Mouse (Mus musculus) embryonic facial prominence, embryonic 15.5 days (tissue): ENCODE results near the gene Tulp2. TPM values are rescaled to one million over a fixed set of nuclear protein-coding genes. Genes with fewer than 3 reads are reported as not detected.
"Not testable (repeated sequence)": the region's sequence is repeated elsewhere in the genome, so short reads cannot be mapped to it uniquely, and the experiment has no call there.

Experiments
- ATAC-seq: fragments of 200-750 bp; cut with Nextera tagmentation; 2 replicates; pipeline ENCODE4 v1.8.0; 2017; ENCODE audit warnings: low read depth, moderate TSS enrichment; ENCODE audit not compliant: insufficient number of reproducible peaks, low FRiP score, low TSS enrichment
- H3K27ac ChIP-seq: fragments of 300-500 bp; sonication (generic); replicated peaks from 2 replicates; pipeline ENCODE4 v1.5.1; 2015; ENCODE audit warnings: mild to moderate bottlenecking, inconsistent platforms
- H3K27me3 ChIP-seq: fragments of 300-500 bp; sonication (generic); 2 replicates; pipeline ENCODE4 v1.6.1; 2015; ENCODE audit warnings: inconsistent platforms
- H3K36me3 ChIP-seq: fragments of 300-500 bp; sonication (generic); 2 replicates; pipeline ENCODE4 v1.6.1; 2015; ENCODE audit warnings: mild to moderate bottlenecking, inconsistent platforms
- H3K4me1 ChIP-seq: fragments of 300-500 bp; sonication (generic); 2 replicates; pipeline ENCODE4 v1.6.1; 2015; ENCODE audit warnings: inconsistent platforms
- H3K4me2 ChIP-seq: fragments of 300-500 bp; sonication (generic); replicated peaks from 2 replicates; pipeline ENCODE4 v1.6.1; 2015; ENCODE audit warnings: mild to moderate bottlenecking, inconsistent platforms
- H3K4me3 ChIP-seq: fragments of 300-500 bp; sonication (generic); replicated peaks from 2 replicates; pipeline ENCODE4 v1.5.1; 2015; ENCODE audit warnings: mild to moderate bottlenecking, inconsistent platforms
- H3K9ac ChIP-seq: fragments of 300-500 bp; sonication (generic); 2 replicates; pipeline ENCODE4 v1.6.1; 2015; ENCODE audit warnings: inconsistent platforms
- H3K9me3 ChIP-seq: fragments of 300-500 bp; sonication (generic); replicated peaks from 2 replicates; pipeline ENCODE4 v1.6.1; 2016; ENCODE audit warnings: inconsistent platforms
- WGBS: fragments of 180-500 bp; shearing (Covaris S2); methylation state at CpG from one replicate; pipeline ENCODE4 v1.1.7; 2015; 5-methylcytosine and 5-hydroxymethylcytosine counted together
- polyA plus RNA-seq: library from polyadenylated mRNA; unstranded; fragments of >200 nt; fragmentation: Nextera tagmentation; extraction: Ambion mirVana; gene quantifications from 2 replicates; pipeline ENCODE4 v1.2.1, GENCODE M21; 2015

Tulp2 gene
- polyA plus RNA-seq, 1 experiment from 2014 or later, result 1.8 TPM

DNA sequence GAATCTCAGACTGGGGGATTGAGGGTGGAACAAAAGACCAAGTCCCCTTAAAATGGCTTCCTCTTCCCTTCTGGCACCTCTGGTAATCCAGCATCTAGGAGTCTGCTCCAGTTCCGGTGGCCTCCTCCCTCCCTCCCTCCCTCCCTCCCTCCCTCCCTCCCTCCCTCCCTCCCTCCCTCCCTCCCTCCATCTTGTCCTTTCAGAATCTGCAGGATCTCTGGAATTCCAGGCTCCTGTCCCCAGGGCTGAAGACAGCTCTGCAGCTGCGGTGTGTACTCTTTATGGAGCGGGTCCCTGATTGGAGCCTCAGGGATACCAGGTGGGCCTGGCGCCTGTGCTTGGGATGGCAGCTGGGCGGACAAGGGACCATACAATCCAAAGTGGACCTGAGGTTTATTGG lies 20.4 kb upstream of the Tulp2 start:
- H3K36me3 ChIP-seq, result peaks cover 44% of the 10 kb centered on the region
- WGBS, result 43% methylated on average over 5 of the region's 5 CpGs
- H3K9ac ChIP-seq, result no peak overlapping the region
- H3K4me3 ChIP-seq, result no peak overlapping the region
- peaks cover 54% of the 10 kb centered on the region for H3K4me1 ChIP-seq
- no peak overlapping the region for H3K4me2 ChIP-seq
- peak overlapping the region; percentile 91 for H3K27ac ChIP-seq
- no peaks in the 10 kb centered on the region for H3K27me3 ChIP-seq
- no peaks in the 10 kb centered on the region for H3K9me3 ChIP-seq
- ATAC-seq, result no peak

DNA sequence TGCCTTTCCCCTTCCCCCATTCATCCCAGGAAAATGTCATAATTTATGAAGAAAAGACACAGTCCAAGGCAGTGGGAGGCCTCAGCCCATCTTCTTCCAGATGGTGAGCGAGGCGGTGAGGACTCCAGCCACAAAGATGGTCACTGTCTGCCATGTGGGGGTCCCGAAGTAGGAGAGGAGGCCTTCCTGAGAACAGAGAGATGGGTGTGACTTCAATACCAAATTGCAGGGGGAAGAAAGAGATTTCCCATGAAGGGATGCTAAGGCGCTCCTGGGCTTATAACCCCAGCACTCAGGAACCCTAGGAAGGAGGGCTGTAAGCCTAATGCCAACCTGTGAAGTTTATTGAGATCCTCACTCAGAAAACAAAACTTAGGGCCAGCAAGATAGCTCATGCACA lies 19.9 kb upstream of the Tulp2 start:
- no peaks in the 10 kb centered on the region for H3K27me3 ChIP-seq
- ATAC-seq, result no peak
- WGBS, result 83% methylated on average over 4 of the region's 4 CpGs
- H3K4me2 ChIP-seq, result no peak overlapping the region
- H3K4me3 ChIP-seq, result no peak overlapping the region
- H3K36me3 ChIP-seq, result peaks cover 43% of the 10 kb centered on the region
- no peak overlapping the region for H3K9ac ChIP-seq
- H3K4me1 ChIP-seq, result peaks cover 50% of the 10 kb centered on the region
- peak overlapping the region; percentile 66; the same call in 1 of the 2 replicates for H3K27ac ChIP-seq
- no peaks in the 10 kb centered on the region for H3K9me3 ChIP-seq

DNA sequence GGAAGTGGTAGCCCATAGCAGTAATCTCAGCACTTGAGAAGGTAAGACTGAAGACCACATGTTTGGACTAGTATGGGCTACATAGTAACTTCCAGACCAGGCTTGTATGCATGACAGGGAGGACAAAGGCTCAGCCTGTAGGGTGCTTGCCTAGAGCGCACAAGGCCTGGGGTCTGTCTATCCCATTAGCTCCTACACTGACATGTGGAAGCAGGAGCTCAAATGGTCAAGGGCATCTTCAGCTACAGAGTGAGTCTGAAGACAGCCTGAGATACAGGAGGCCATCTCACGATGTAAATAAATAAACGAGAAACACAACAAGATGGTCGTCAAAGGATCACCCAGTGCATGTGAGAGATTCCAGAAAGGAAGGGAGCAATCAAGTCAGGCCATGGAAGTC lies 19.4 kb upstream of the Tulp2 start:
- no peak overlapping the region for H3K27ac ChIP-seq
- no peak for ATAC-seq
- H3K36me3 ChIP-seq, result peaks cover 38% of the 10 kb centered on the region
- H3K4me2 ChIP-seq, result no peak overlapping the region
- H3K4me1 ChIP-seq, result peaks cover 48% of the 10 kb centered on the region
- no peaks in the 10 kb centered on the region for H3K9me3 ChIP-seq
- H3K4me3 ChIP-seq, result no peak overlapping the region
- WGBS, result 81% methylated on average over 4 of the region's 4 CpGs
- H3K27me3 ChIP-seq, result no peaks in the 10 kb centered on the region
- H3K9ac ChIP-seq, result no peak overlapping the region

GRCm38 (mm10) chr7:45462868-45463267 lies 18.8 kb upstream of the Tulp2 start:
- H3K4me3 ChIP-seq, H3K4me2 ChIP-seq, ATAC-seq, H3K9me3 ChIP-seq, H3K9ac ChIP-seq, H3K27ac ChIP-seq, H3K27me3 ChIP-seq: not testable (repeated sequence)
- Histone ChIP-seq H3K4me1 (peaks cover 45% of the 10 kb centered on the region), H3K36me3 (peaks cover 32% of the 10 kb centered on the region)
- 77% methylated on average over 4 of the region's 4 CpGs for WGBS

- H3K4me1 ChIP-seq, result peaks cover 38% of the 10 kb centered on the region
- H3K9me3 ChIP-seq, result no peaks in the 10 kb centered on the region
- H3K4me3 ChIP-seq, result no peak overlapping the region
- H3K27me3 ChIP-seq, result no peaks in the 10 kb centered on the region
- no peak overlapping the region for H3K9ac ChIP-seq
- no peak for ATAC-seq
- H3K36me3 ChIP-seq, result peaks cover 28% of the 10 kb centered on the region
- 91% methylated on average over 7 of the region's 7 CpGs for WGBS
- H3K27ac ChIP-seq, result no peak overlapping the region
- H3K4me2 ChIP-seq, result no peak overlapping the region
Measured at GRCm38 (mm10) chr7:45463987-45464778, 17.5 kb upstream of the Tulp2 start.

DNA sequence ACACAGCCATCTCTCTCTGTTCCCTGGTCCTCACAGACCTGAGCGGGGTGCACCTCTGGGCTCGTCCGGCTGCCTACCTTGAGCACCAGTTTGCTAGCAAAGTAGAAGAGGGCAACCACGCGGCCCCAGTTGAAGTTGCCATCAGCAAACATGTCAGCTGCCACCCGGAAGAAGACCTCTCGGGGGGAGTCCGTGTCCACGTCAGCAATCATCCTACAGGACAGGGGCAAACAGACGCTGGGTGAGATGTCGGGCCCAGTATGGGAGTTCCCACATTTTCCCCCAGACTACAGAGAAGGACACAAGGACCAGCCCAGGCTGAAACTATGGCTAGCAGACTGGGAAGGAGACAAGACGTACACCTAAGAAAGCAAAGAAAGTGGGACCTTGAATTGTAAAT lies 16.6 kb upstream of the Tulp2 start:
- Histone ChIP-seq H3K4me3 (peak overlapping the region; percentile 71), H3K27ac (no peak overlapping the region), H3K4me1 (peaks cover 35% of the 10 kb centered on the region), H3K4me2 (peak overlapping the region; percentile 73; the same call in 1 of the 2 replicates), H3K27me3 (no peaks in the 10 kb centered on the region), H3K9ac (peak overlapping the region; percentile 59), H3K36me3 (peaks cover 28% of the 10 kb centered on the region), H3K9me3 (no peaks in the 10 kb centered on the region)
- 94% methylated on average over 12 of the region's 12 CpGs for WGBS
- no peak for ATAC-seq

- H3K27me3 ChIP-seq, result no peaks in the 10 kb centered on the region
- H3K4me3 ChIP-seq, result peak overlapping the region; percentile 71
- WGBS, result 75% methylated on average over 9 of the region's 9 CpGs
- H3K27ac ChIP-seq, result no peak overlapping the region
- H3K36me3 ChIP-seq, result peaks cover 28% of the 10 kb centered on the region
- H3K9me3 ChIP-seq, result no peaks in the 10 kb centered on the region
- peak overlapping the region; percentile 59; the same call in 1 of the 2 replicates for H3K9ac ChIP-seq
- H3K4me1 ChIP-seq, result peaks cover 31% of the 10 kb centered on the region
- peak overlapping the region; percentile 73 for H3K4me2 ChIP-seq
- ATAC-seq, result no peak
Measured at GRCm38 (mm10) chr7:45465549-45465948, 16.1 kb upstream of the Tulp2 start.

DNA sequence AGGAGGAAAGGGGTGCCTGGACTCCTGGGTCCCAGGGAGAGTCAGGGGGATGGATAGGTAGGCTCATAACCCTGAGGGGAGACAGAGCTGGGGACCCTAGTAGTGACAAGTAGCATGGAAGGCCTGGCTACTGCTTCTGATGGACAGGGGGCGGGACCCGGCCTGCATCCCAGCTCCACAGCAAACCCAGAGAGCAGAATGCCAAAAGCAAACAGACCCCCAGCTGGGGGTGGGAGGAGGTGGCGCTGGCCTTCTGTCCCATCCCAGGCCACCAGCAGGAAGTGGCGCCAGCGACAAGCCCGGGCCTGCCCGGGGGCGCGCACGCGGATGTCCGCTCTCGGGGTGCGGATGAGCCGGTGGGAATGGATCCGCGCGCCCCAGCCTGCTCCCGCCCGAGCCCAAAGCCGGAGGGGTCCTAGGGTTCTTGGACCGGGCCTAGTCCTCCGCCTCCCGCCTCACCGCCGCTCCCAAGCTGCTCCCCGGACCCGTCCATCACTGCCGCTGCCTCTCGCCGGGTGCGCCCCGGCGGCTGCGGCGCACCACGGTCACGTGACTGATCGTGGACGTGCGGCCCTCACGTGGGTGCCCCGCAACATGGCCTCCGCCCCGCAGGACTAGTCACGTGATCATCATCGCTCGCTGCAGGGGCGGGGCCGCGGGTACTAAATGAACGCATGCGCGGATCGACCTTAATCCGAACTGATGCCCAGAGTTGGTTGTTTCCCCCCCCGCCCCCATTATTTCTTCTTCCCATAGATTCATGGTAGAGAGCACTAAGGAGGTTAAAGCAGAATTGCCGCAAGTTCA lies 15.2 kb upstream of the Tulp2 start, which contains the start of gene Bax:
Gene Bax (minus strand): TSS at position 616 of the 807 bp plus-strand sequence.
- H3K27me3 ChIP-seq, result no peaks in the 10 kb centered on the region
- peak within 1 kb of the TSS; percentile 51; the same call in 1 of the 2 replicates for H3K27ac ChIP-seq
- under 1% methylated on average over 53 of the region's 58 CpGs for WGBS

DNA sequence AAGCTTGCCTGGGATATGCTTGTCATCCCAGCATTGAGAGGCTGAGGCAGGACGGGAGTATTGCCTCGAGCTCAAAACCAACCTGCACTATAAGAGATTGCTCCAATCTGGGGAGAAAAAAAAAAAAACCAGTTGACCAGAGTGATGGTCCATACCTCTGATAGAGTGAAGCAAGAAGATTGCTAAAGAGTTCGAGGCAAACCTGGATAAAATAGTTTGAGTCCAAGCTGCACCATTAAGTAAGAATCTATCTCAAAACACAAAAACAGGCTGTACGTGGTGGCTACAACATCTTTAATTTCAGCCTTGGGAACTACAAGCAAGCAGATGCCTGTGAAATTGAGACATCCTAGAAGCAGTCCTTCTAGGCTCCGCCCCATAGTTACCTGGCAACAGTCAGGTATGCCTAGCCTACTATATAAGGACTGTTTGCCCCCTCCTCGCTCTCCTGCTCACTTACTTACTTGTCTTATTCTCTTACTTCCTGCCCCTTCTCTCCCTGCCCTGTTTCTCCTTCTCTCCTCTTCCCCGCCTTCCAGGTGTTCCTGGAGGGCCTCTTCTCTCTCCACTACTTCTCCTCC lies 14.5 kb upstream of the Tulp2 start:
- H3K27me3 ChIP-seq, result no peaks in the 10 kb centered on the region
- H3K36me3 ChIP-seq, result peaks cover 25% of the 10 kb centered on the region
- WGBS, result 36% methylated on average over 7 of the region's 7 CpGs
- H3K9me3 ChIP-seq, result no peaks in the 10 kb centered on the region
- peak overlapping the region; percentile 73 for H3K4me2 ChIP-seq
- ATAC-seq, result no peak
- H3K4me3 ChIP-seq, result peak overlapping the region; percentile 71
- H3K4me1 ChIP-seq, result peaks cover 18% of the 10 kb centered on the region
- peak overlapping the region; percentile 51; the same call in 1 of the 2 replicates for H3K27ac ChIP-seq
- H3K9ac ChIP-seq, result peak overlapping the region; percentile 59; the same call in 1 of the 2 replicates

More for the DNA sequence above, 15.2 kb upstream of the Tulp2 start, which contains the start of gene Bax:
- peak; percentile 84 for ATAC-seq
- peak within 1 kb of the TSS; percentile 73 for H3K4me2 ChIP-seq
- no peaks in the 10 kb centered on the region for H3K9me3 ChIP-seq
- H3K4me3 ChIP-seq, result peak within 1 kb of the TSS; percentile 71
- H3K36me3 ChIP-seq, result peaks cover 28% of the 10 kb centered on the region
- H3K9ac ChIP-seq, result peak within 1 kb of the TSS; percentile 59
- H3K4me1 ChIP-seq, result peaks cover 23% of the 10 kb centered on the region

GRCm38 (mm10) chr7:45470869-45471268 lies 10.8 kb upstream of the Tulp2 start:
- Histone ChIP-seq H3K27me3 (no peaks in the 10 kb centered on the region), H3K36me3 (no peaks in the 10 kb centered on the region), H3K4me3 (no peak overlapping the region), H3K27ac (no peak overlapping the region), H3K9ac (no peak overlapping the region), H3K4me1 (peaks cover 11% of the 10 kb centered on the region), H3K4me2 (no peak overlapping the region), H3K9me3 (no peaks in the 10 kb centered on the region)
- ATAC-seq, result no peak
- 6% methylated on average over 3 of the region's 3 CpGs for WGBS
